Mouse (Mus musculus) ES-E14 (cell line): ENCODE measurements at regions not wholly inside any gene's neighbourhood (a gene's known extent, or its start where the extent isn't known, plus 50 kb on each side); places are given as distances from the start of the nearest gene placed in this dataset.

Experiments used
- DNase-seq: peaks from one replicate; pipeline ENCODE4 v3.0.0-alpha.2; 2013; ENCODE audit warnings: low read depth, low spot score
- H3K27ac ChIP-seq: 2 replicates; pipeline ENCODE4 v1.5.1; 2012; ENCODE audit warnings: low read depth, mild to moderate bottlenecking, low read length, moderate library complexity, mixed read lengths; ENCODE audit not compliant: poor library complexity, insufficient read depth, severe bottlenecking
- H3K36me3 ChIP-seq: 2 replicates; pipeline ENCODE4 v1.6.1; 2012; ENCODE audit warnings: mild to moderate bottlenecking, low read length, moderate library complexity, mixed read lengths; ENCODE audit not compliant: control insufficient read depth, poor library complexity, insufficient read depth, severe bottlenecking
- H3K4me1 ChIP-seq, 2 experiments: fragments of 150-350 bp in 1 of 2; sonication (generic) in 1 of 2; 2 replicates each; pipeline ENCODE4 v1.6.1; 2012; ENCODE audit warnings: low read length in 2 of 2, mild to moderate bottlenecking in 1 of 2, mixed read lengths in 1 of 2; ENCODE audit not compliant: control insufficient read depth in 2 of 2, insufficient read depth in 2 of 2, poor library complexity in 1 of 2
- H3K4me3 ChIP-seq, 2 experiments: fragments of 150-350 bp in 1 of 2; sonication (generic) in 1 of 2; 2 replicates each; pipeline ENCODE4 v1.5.1; 2012; ENCODE audit warnings: low read length in 2 of 2, low read depth in 1 of 2, mild to moderate bottlenecking in 1 of 2, mixed read lengths in 1 of 2; ENCODE audit not compliant: insufficient read depth in 1 of 2, poor library complexity in 1 of 2, severe bottlenecking in 1 of 2
- H3K9ac ChIP-seq: 2 replicates; pipeline ENCODE4 v1.6.1; 2012; ENCODE audit warnings: low read depth, mild to moderate bottlenecking, low read length, mixed read lengths; ENCODE audit not compliant: poor library complexity, insufficient read depth, severe bottlenecking
- H3K9me3 ChIP-seq: fragments of 150-350 bp; sonication (generic); 2 replicates; pipeline ENCODE4 v1.6.1; 2012; ENCODE audit warnings: low read depth, mild to moderate bottlenecking, low read length; ENCODE audit not compliant: control insufficient read depth, insufficient read depth
- CHD2 ChIP-seq: IDR thresholded peaks from 2 replicates; pipeline ENCODE4 v1.6.1; 2014; ENCODE audit warnings: mild to moderate bottlenecking, low read depth, low read length, inconsistent platforms
- HCFC1 ChIP-seq: IDR thresholded peaks from 2 replicates; pipeline ENCODE4 v1.6.1; 2012; ENCODE audit warnings: low read length, inconsistent platforms, borderline replicate concordance; ENCODE audit not compliant: insufficient read depth
- MAFK ChIP-seq: IDR thresholded peaks from 2 replicates; pipeline ENCODE4 v1.6.1; 2014; ENCODE audit warnings: mild to moderate bottlenecking, low read depth, low read length, inconsistent platforms; ENCODE audit not compliant: insufficient read depth
- ZC3H11A ChIP-seq: IDR thresholded peaks from 2 replicates; pipeline ENCODE4 v1.6.1; 2012; ENCODE audit warnings: low read depth, mild to moderate bottlenecking, inconsistent platforms, low read length, borderline replicate concordance
- ZNF384 ChIP-seq: IDR thresholded peaks from 2 replicates; pipeline ENCODE4 v1.6.1; 2012; ENCODE audit warnings: low read depth, low read length, inconsistent platforms
- in situ Hi-C, 2 experiments: fragments of 600-800 bp; cut with MboI; formaldehyde crosslinking; loops; one replicate each; pipeline ENCODE4 v1.15.1; 2025; ENCODE audit warnings: low sequenced_read_pairs in 2 of 2, inconsistent platforms in 1 of 2; ENCODE audit not compliant: unreplicated experiment in 2 of 2

- in situ Hi-C loops = no loop called here
- Histone ChIP-seq H3K27ac (no peak overlapping the region), H3K9ac (no peak overlapping the region), H3K4me1 (no peaks in the 10 kb centered on the region), H3K4me3 (no peak overlapping the region), H3K36me3 (no peaks in the 10 kb centered on the region), H3K9me3 (no peaks in the 10 kb centered on the region)
- DNase-seq = no peak
- TF ChIP-seq MAFK (no peak), ZC3H11A (no peak), HCFC1 (no peak), CHD2 (no peak), ZNF384 (no peak)
These were observed 336.1 kb downstream of the Cog6 start for GRCm38 (mm10) chr3:52680824-52681388.

- Histone ChIP-seq H3K27ac (no peak overlapping the region), H3K4me1 (no peaks in the 10 kb centered on the region), H3K9ac (no peak overlapping the region), H3K9me3 (no peaks in the 10 kb centered on the region), H3K4me3 (no peak overlapping the region), H3K36me3 (no peaks in the 10 kb centered on the region)
- TF ChIP-seq CHD2 = no peak
- no peak for TF ChIP-seq ZNF384
- no peak for TF ChIP-seq HCFC1
- TF ChIP-seq MAFK = no peak
- no peak for TF ChIP-seq ZC3H11A
- in situ Hi-C loops = no loop called here
- no peak for DNase-seq
These were observed 340.0 kb downstream of the Cog6 start for GRCm38 (mm10) chr3:52676886-52677670.

GRCm38 (mm10) chr3:52670628-52671028 is 346.4 kb downstream of the Cog6 start:
- H3K27ac ChIP-seq = no peak overlapping the region
- H3K9ac ChIP-seq = no peak overlapping the region
- H3K4me1 ChIP-seq = no peaks in the 10 kb centered on the region
- H3K4me3 ChIP-seq = no peak overlapping the region
- H3K36me3 ChIP-seq = no peaks in the 10 kb centered on the region
- TF ChIP-seq ZC3H11A = no peak
- TF ChIP-seq HCFC1 = no peak
- TF ChIP-seq CHD2 = no peak
- TF ChIP-seq ZNF384 = no peak
- TF ChIP-seq MAFK = no peak
- in situ Hi-C loops = loop anchor here in 1 of 2 experiments (25.0 kb wide), 1 partner anchor 408 kb away; the partner anchor contains the start of gene Foxo1
- no peaks in the 10 kb centered on the region for H3K9me3 ChIP-seq
- DNase-seq = no peak

GRCm38 (mm10) chr3:52663161-52663602 is 353.9 kb downstream of the Cog6 start:
- Histone ChIP-seq H3K4me3 (no peak overlapping the region), H3K9me3 (no peaks in the 10 kb centered on the region), H3K9ac (no peak overlapping the region), H3K36me3 (no peaks in the 10 kb centered on the region), H3K4me1 (peaks cover 0 to 4% of the 10 kb centered on the region in 2 experiments; a peak in 1 of 4 replicates), H3K27ac (no peak overlapping the region)
- TF ChIP-seq MAFK = no peak
- no peak for TF ChIP-seq ZNF384
- no peak for TF ChIP-seq CHD2
- TF ChIP-seq HCFC1 = no peak
- TF ChIP-seq ZC3H11A = no peak
- in situ Hi-C loops = loop anchor here in 1 of 2 experiments (25.0 kb wide), 1 partner anchor 401 kb away; the partner anchor contains the start of gene Foxo1
- no peak for DNase-seq
